Mouse (Mus musculus) regulatory T cell (primary cell): ENCODE measurements around the gene Wnk4.

Experiments
- in situ Hi-C: fragments of 300-600 bp; cut with MboI, MseI; formaldehyde crosslinking; loops from one replicate; pipeline ENCODE4 v1.15.1; 2025; ENCODE audit warnings: high pct_unique_total_duplicates

Wnk4 gene

GRCm38 (mm10) chr11:101272446-101272845 is 12.1 kb downstream of the Wnk4 start:
- in situ Hi-C loops = no loop called here

- in situ Hi-C loops = no loop called here
Observed at GRCm38 (mm10) chr11:101275309-101275708, 14.9 kb downstream of the Wnk4 start.

- in situ Hi-C loops = no loop called here
Observed at GRCm38 (mm10) chr11:101276319-101277070, 16.1 kb downstream of the Wnk4 start.

GRCm38 (mm10) chr11:101277381-101278222 is 17.2 kb downstream of the Wnk4 start:
- in situ Hi-C loops = no loop called here

- in situ Hi-C loops = no loop called here
Observed at GRCm38 (mm10) chr11:101278223-101279192, 18.1 kb downstream of the Wnk4 start, which contains the start of the genes Cntd1 and Coa3. Gene Cntd1 (plus strand): TSS chr11:101279012. Gene Coa3 (minus strand): TSS chr11:101279114.

GRCm38 (mm10) chr11:101279193-101279569 is 18.8 kb downstream of the Wnk4 start:
- in situ Hi-C loops = no loop called here

GRCm38 (mm10) chr11:101280837-101281236 is 20.5 kb downstream of the Wnk4 start:
- in situ Hi-C loops = no loop called here

- in situ Hi-C loops = no loop called here
Observed at GRCm38 (mm10) chr11:101282896-101283295, 22.5 kb downstream of the Wnk4 start.

- in situ Hi-C loops = no loop called here
Observed at GRCm38 (mm10) chr11:101283805-101284204, 23.4 kb downstream of the Wnk4 start.

GRCm38 (mm10) chr11:101287306-101287705 is 26.9 kb downstream of the Wnk4 start:
- in situ Hi-C loops = no loop called here

GRCm38 (mm10) chr11:101291231-101291630 is 30.9 kb downstream of the Wnk4 start:
- in situ Hi-C loops = loop anchor here (10.0 kb wide), 1 partner anchor 86 kb away; no protein-coding TSS in a partner anchor

- in situ Hi-C loops = loop anchor here (10.0 kb wide), 1 partner anchor 90 kb away; no protein-coding TSS in a partner anchor
Observed at GRCm38 (mm10) chr11:101295191-101295590, 34.8 kb downstream of the Wnk4 start.

- in situ Hi-C loops = no loop called here
Observed at GRCm38 (mm10) chr11:101300881-101301280, 40.5 kb downstream of the Wnk4 start.

GRCm38 (mm10) chr11:101301299-101302003 is 41.1 kb downstream of the Wnk4 start:
- in situ Hi-C loops = no loop called here

- in situ Hi-C loops = no loop called here
Observed at GRCm38 (mm10) chr11:101302004-101302798, 41.8 kb downstream of the Wnk4 start, which contains the start of gene Becn1. Gene Becn1 (minus strand): TSS chr11:101302286.

- in situ Hi-C loops = no loop called here
Observed at GRCm38 (mm10) chr11:101307744-101308143, 47.4 kb downstream of the Wnk4 start.

GRCm38 (mm10) chr11:101311083-101311482 is 50.7 kb downstream of the Wnk4 start:
- in situ Hi-C loops = no loop called here

GRCm38 (mm10) chr11:101312150-101312549 is 51.8 kb downstream of the Wnk4 start:
- in situ Hi-C loops = no loop called here

GRCm38 (mm10) chr11:101314567-101314966 is 54.2 kb downstream of the Wnk4 start:
- in situ Hi-C loops = no loop called here
